Mouse (Mus musculus): ENCODE data around the gene Snn. TPM values are rescaled to one million over a fixed set of nuclear protein-coding genes. Genes with fewer than 3 reads are reported as not detected.

Gene Snn
- polyA plus RNA-seq, 1 experiment from 2014 or later = 50.4 TPM

GRCm38 (mm10) chr16:11086299-11086698 lies 25.6 kb downstream of the Snn start:
- Histone ChIP-seq H3K4me1 (ENCODE audit: control insufficient read depth in 2 of 2, insufficient read depth in 2 of 2, low read length in 2 of 2) (no peaks in the 10 kb centered on the region), H3K9me3 (ENCODE audit: control insufficient read depth, low read length) (no peaks in the 10 kb centered on the region), H3K9ac (ENCODE audit: low read length) (no peak overlapping the region), H3K27me3 (ENCODE audit: control insufficient read depth, insufficient read depth, low read length) (no peaks in the 10 kb centered on the region), H3K4me2 (ENCODE audit: low read length) (no peak overlapping the region), H3K36me3 (ENCODE audit: control insufficient read depth, insufficient read depth, low read length) (peaks cover 98% of the 10 kb centered on the region), H3K27ac (replicated peaks in 1 of 2; ENCODE audit: control insufficient read depth in 1 of 2, insufficient read depth in 1 of 2, low read depth in 2 of 2, low read length in 2 of 2) (no peak overlapping the region), H3K4me3 (ENCODE audit: control insufficient read depth in 1 of 2, insufficient read depth in 1 of 2, low read depth in 1 of 2, low read length in 2 of 2) (no peak overlapping the region)
- no peak for ATAC-seq (ENCODE audit: insufficient number of reproducible peaks, insufficient read depth, low FRiP score, low read depth)
- WGBS = 97% methylated on average over 3 of the region's 3 CpGs

- Histone ChIP-seq H3K36me3 (ENCODE audit: control insufficient read depth, insufficient read depth, low read length) (peaks cover 98% of the 10 kb centered on the region), H3K27ac (replicated peaks in 1 of 2; ENCODE audit: control insufficient read depth in 1 of 2, insufficient read depth in 1 of 2, low read depth in 2 of 2, low read length in 2 of 2) (no peak overlapping the region), H3K4me3 (ENCODE audit: control insufficient read depth in 1 of 2, insufficient read depth in 1 of 2, low read depth in 1 of 2, low read length in 2 of 2) (no peak overlapping the region), H3K4me1 (ENCODE audit: control insufficient read depth in 2 of 2, insufficient read depth in 2 of 2, low read length in 2 of 2) (peaks cover 3 to 6% of the 10 kb centered on the region in 2 experiments; a peak in 2 of 4 replicates), H3K4me2 (ENCODE audit: low read length) (no peak overlapping the region), H3K27me3 (ENCODE audit: control insufficient read depth, insufficient read depth, low read length) (no peaks in the 10 kb centered on the region), H3K9ac (ENCODE audit: low read length) (no peak overlapping the region), H3K9me3 (ENCODE audit: control insufficient read depth, low read length) (no peaks in the 10 kb centered on the region)
- ATAC-seq (ENCODE audit: insufficient number of reproducible peaks, insufficient read depth, low FRiP score, low read depth) = no peak
- 81% methylated on average over 5 of the region's 5 CpGs for WGBS
Measured at GRCm38 (mm10) chr16:11086856-11087588, 26.3 kb downstream of the Snn start.

- Histone ChIP-seq H3K27me3 (ENCODE audit: control insufficient read depth, insufficient read depth, low read length) (no peaks in the 10 kb centered on the region), H3K4me3 (ENCODE audit: control insufficient read depth in 1 of 2, insufficient read depth in 1 of 2, low read depth in 1 of 2, low read length in 2 of 2) (no peak overlapping the region), H3K27ac (replicated peaks in 1 of 2; ENCODE audit: control insufficient read depth in 1 of 2, insufficient read depth in 1 of 2, low read depth in 2 of 2, low read length in 2 of 2) (no peak overlapping the region), H3K4me1 (ENCODE audit: control insufficient read depth in 2 of 2, insufficient read depth in 2 of 2, low read length in 2 of 2) (peaks cover 9 to 22% of the 10 kb centered on the region in 2 experiments), H3K36me3 (ENCODE audit: control insufficient read depth, insufficient read depth, low read length) (peaks cover 70% of the 10 kb centered on the region), H3K4me2 (ENCODE audit: low read length) (no peak overlapping the region), H3K9ac (ENCODE audit: low read length) (no peak overlapping the region), H3K9me3 (ENCODE audit: control insufficient read depth, low read length) (no peaks in the 10 kb centered on the region)
- no peak for ATAC-seq (ENCODE audit: insufficient number of reproducible peaks, insufficient read depth, low FRiP score, low read depth)
- WGBS = 85% methylated on average over 10 of the region's 10 CpGs
Measured at GRCm38 (mm10) chr16:11090836-11091570, 30.3 kb downstream of the Snn start.

- no peak for ATAC-seq (ENCODE audit: insufficient number of reproducible peaks, insufficient read depth, low FRiP score, low read depth)
- Histone ChIP-seq H3K36me3 (ENCODE audit: control insufficient read depth, insufficient read depth, low read length) (peaks cover 70% of the 10 kb centered on the region), H3K27ac (replicated peaks in 1 of 2; ENCODE audit: control insufficient read depth in 1 of 2, insufficient read depth in 1 of 2, low read depth in 2 of 2, low read length in 2 of 2) (peak overlapping the region; percentile 54 to 55), H3K9me3 (ENCODE audit: control insufficient read depth, low read length) (no peaks in the 10 kb centered on the region), H3K4me2 (ENCODE audit: low read length) (peak overlapping the region; percentile 2; the same call in 1 of the 2 replicates), H3K27me3 (ENCODE audit: control insufficient read depth, insufficient read depth, low read length) (no peaks in the 10 kb centered on the region), H3K9ac (ENCODE audit: low read length) (no peak overlapping the region), H3K4me1 (ENCODE audit: control insufficient read depth in 2 of 2, insufficient read depth in 2 of 2, low read length in 2 of 2) (peaks cover 9 to 22% of the 10 kb centered on the region in 2 experiments), H3K4me3 (ENCODE audit: control insufficient read depth in 1 of 2, insufficient read depth in 1 of 2, low read depth in 1 of 2, low read length in 2 of 2) (no peak overlapping the region)
- 20% methylated on average over 4 of the region's 4 CpGs for WGBS
Measured at GRCm38 (mm10) chr16:11092061-11092460, 31.3 kb downstream of the Snn start.

- WGBS = 36% methylated on average over 3 of the region's 3 CpGs
- peaks cover 68% of the 10 kb centered on the region for H3K36me3 ChIP-seq (ENCODE audit: control insufficient read depth, insufficient read depth, low read length)
- no peak for ATAC-seq (ENCODE audit: insufficient number of reproducible peaks, insufficient read depth, low FRiP score, low read depth)
- no peaks in the 10 kb centered on the region for H3K9me3 ChIP-seq (ENCODE audit: control insufficient read depth, low read length)
- peak overlapping the region; percentile 2; the same call in 1 of the 2 replicates for H3K4me2 ChIP-seq (ENCODE audit: low read length)
- H3K4me1 ChIP-seq (ENCODE audit: control insufficient read depth in 2 of 2, insufficient read depth in 2 of 2, low read length in 2 of 2) = peaks cover 9 to 22% of the 10 kb centered on the region in 2 experiments
- H3K9ac ChIP-seq (ENCODE audit: low read length) = peak overlapping the region; percentile 18; the same call in 1 of the 2 replicates
- H3K27ac ChIP-seq (replicated peaks in 1 of 2; ENCODE audit: control insufficient read depth in 1 of 2, insufficient read depth in 1 of 2, low read depth in 2 of 2, low read length in 2 of 2) = peak overlapping the region; percentile 54 to 61
- no peaks in the 10 kb centered on the region for H3K27me3 ChIP-seq (ENCODE audit: control insufficient read depth, insufficient read depth, low read length)
- no peak overlapping the region for H3K4me3 ChIP-seq (ENCODE audit: control insufficient read depth in 1 of 2, insufficient read depth in 1 of 2, low read depth in 1 of 2, low read length in 2 of 2)
Measured at GRCm38 (mm10) chr16:11092523-11092922, 31.8 kb downstream of the Snn start.

GRCm38 (mm10) chr16:11093717-11094386 lies 33.1 kb downstream of the Snn start:
- H3K4me1 ChIP-seq (ENCODE audit: control insufficient read depth in 2 of 2, insufficient read depth in 2 of 2, low read length in 2 of 2) = peaks cover 9 to 22% of the 10 kb centered on the region in 2 experiments
- ATAC-seq (ENCODE audit: insufficient number of reproducible peaks, insufficient read depth, low FRiP score, low read depth) = no peak
- H3K4me2 ChIP-seq (ENCODE audit: low read length) = no peak overlapping the region
- no peak overlapping the region for H3K4me3 ChIP-seq (ENCODE audit: control insufficient read depth in 1 of 2, insufficient read depth in 1 of 2, low read depth in 1 of 2, low read length in 2 of 2)
- peaks cover 55% of the 10 kb centered on the region for H3K36me3 ChIP-seq (ENCODE audit: control insufficient read depth, insufficient read depth, low read length)
- H3K9me3 ChIP-seq (ENCODE audit: control insufficient read depth, low read length) = no peaks in the 10 kb centered on the region
- no peaks in the 10 kb centered on the region for H3K27me3 ChIP-seq (ENCODE audit: control insufficient read depth, insufficient read depth, low read length)
- H3K27ac ChIP-seq (replicated peaks in 1 of 2; ENCODE audit: control insufficient read depth in 1 of 2, insufficient read depth in 1 of 2, low read depth in 2 of 2, low read length in 2 of 2) = peak overlapping the region; percentile 29 to 54; a peak in 3 of 4 replicates
- H3K9ac ChIP-seq (ENCODE audit: low read length) = 0 out of 2 replicates have a peak overlapping the region, but pooled peaks have one; percentile 18
- WGBS = 82% methylated on average over 13 of the region's 13 CpGs

GRCm38 (mm10) chr16:11097301-11097700 lies 36.6 kb downstream of the Snn start:
- Histone ChIP-seq H3K4me2 (ENCODE audit: low read length) (no peak overlapping the region), H3K27ac (replicated peaks in 1 of 2; ENCODE audit: control insufficient read depth in 1 of 2, insufficient read depth in 1 of 2, low read depth in 2 of 2, low read length in 2 of 2) (no peak overlapping the region), H3K4me1 (ENCODE audit: control insufficient read depth in 2 of 2, insufficient read depth in 2 of 2, low read length in 2 of 2) (peaks cover 5 to 14% of the 10 kb centered on the region in 2 experiments), H3K9me3 (ENCODE audit: control insufficient read depth, low read length) (no peaks in the 10 kb centered on the region), H3K36me3 (ENCODE audit: control insufficient read depth, insufficient read depth, low read length) (peaks cover 29% of the 10 kb centered on the region), H3K9ac (ENCODE audit: low read length) (no peak overlapping the region), H3K4me3 (ENCODE audit: control insufficient read depth in 1 of 2, insufficient read depth in 1 of 2, low read depth in 1 of 2, low read length in 2 of 2) (no peak overlapping the region), H3K27me3 (ENCODE audit: control insufficient read depth, insufficient read depth, low read length) (no peaks in the 10 kb centered on the region)
- WGBS = 96% methylated on average over 3 of the region's 3 CpGs
- no peak for ATAC-seq (ENCODE audit: insufficient number of reproducible peaks, insufficient read depth, low FRiP score, low read depth)
